Mouse (Mus musculus) layer of hippocampus, adult 8-10 months (tissue): ENCODE results near the gene Flnb. TPM values are rescaled to one million over a fixed set of nuclear protein-coding genes. Genes with fewer than 3 reads are reported as not detected.

Source experiments
- DNase-seq, 2 experiments: peaks; one replicate each; pipeline ENCODE4 v3.0.0; 2022; ENCODE audit warnings: low spot score in 2 of 2
- total RNA-seq, 4 experiments: library from RNA; stranded (reverse); gene quantifications; 2 replicates each; pipeline ENCODE4 v1.2.4; 2022

Flnb gene
- total RNA-seq, 4 experiments from 2014 or later, result 61.3 to 89.9 (median 77.8) TPM

DNA sequence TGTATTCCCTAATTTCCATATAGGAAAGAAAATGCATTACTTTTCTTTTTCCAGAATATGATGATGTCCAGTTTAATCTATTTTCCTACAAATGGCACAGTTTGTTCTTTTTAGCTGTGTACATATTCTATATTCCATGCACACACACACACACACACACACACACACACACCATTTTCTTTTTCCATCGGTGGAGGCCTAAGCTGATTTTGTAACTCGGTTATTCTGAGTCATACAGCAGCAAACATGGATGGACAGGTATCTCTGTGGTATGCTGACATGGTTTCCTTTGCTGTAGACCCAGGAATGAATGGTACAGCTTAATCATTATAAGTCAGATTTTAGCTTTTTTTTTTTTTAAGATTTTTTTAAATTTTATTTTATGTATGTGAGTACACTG lies 44.5 kb downstream of the Flnb start:
- DNase-seq, result no peak

DNA sequence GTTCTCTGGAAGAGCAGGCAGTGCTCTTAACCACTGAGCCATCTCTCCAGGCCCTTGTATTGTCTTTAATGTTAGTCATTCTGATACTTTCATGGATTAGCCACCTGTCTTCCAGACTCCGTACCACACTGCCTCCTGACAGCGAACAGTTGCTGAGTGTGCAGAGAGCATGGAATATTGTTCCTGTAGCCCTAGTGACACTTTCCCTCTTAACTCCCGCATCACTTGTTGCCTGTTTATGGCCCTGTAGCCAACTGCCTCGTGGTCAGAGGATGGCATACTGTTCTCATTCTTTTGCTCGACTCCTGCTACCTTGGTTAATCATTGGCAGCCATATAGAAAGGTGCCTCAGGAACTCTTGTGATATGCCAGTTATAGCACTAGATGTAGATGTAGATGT lies 45.4 kb downstream of the Flnb start:
- no peak for DNase-seq

DNA sequence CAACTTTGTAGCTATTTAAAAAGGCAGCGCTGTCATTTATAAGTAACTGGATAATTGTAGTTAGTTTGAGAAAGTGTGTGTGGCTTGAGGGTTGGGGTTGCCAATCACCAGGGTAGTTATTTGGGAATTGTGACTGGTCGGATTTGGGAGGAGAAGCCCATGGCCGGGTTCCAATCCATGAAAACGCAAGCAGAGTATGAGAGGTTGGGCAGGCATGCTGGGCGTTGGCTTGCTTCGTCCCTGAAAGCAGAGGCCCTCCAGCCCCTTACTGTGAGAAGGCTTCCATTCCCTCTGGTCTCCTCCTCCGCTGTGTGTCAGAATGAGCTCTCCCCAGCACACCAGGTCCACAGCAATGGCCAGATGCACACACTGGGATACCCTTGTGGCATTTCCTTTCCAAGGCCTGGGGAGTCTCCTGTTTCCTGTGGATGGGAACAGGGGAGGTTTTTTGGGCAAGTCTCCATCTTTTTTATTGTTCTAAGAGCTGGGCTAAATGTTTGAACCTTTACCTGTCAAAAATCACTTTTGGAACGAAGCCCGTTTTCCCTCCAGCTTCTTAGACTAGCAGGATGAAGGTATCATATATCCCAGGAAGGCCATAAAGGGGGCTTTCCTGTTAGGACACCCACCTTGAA lies 46.2 kb downstream of the Flnb start:
- DNase-seq, result no peak

- no peak for DNase-seq
Measured at GRCm38 (mm10) chr14:7864506-7864899, 46.7 kb downstream of the Flnb start.

- no peak for DNase-seq
Measured at GRCm38 (mm10) chr14:7867224-7867623, 49.5 kb downstream of the Flnb start.

- DNase-seq, result no peak
Measured at GRCm38 (mm10) chr14:7867841-7868240, 50.1 kb downstream of the Flnb start.

- DNase-seq, result no peak
Measured at GRCm38 (mm10) chr14:7869796-7870195, 52.0 kb downstream of the Flnb start.

GRCm38 (mm10) chr14:7873552-7873951 lies 55.8 kb downstream of the Flnb start:
- no peak for DNase-seq

- DNase-seq, result no peak
Measured at GRCm38 (mm10) chr14:7874495-7874894, 56.7 kb downstream of the Flnb start.

DNA sequence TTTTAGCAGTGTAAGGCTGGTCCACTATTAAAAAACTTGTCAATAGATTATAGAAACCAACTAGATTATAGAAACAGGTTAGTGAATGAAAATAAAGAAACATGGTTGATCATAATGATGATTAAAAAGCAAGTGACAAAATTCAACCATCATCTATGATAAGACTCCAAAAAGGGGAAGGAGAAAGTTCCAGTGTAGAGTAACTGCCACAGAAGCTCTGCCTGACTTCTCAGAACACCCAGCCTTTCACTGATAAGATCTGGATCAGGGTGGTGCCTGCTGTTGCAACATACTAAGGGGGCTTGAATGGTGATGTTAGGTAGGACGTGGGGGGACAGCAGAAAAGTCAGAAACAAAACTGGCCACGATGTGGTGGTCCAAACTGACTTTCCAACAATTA lies 60.2 kb downstream of the Flnb start:
- no peak for DNase-seq

DNA sequence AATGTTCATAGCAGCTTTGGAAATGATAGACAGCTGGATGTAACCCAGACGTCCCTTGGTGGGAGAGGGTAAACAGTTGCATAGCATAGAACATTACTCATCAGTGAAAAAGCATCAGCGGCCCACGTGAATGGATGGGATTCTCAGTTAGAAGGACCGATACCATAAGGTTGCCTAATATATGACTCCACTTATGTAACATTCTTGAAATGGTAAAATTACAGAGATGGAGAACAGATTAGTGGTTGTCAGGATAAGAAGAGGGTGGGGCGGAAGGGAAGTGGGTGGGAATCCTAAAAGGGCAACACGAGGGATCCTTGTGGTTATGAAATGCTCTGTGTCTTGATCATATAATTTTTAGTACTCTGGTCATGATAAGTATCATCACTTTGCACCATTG lies 62.6 kb downstream of the Flnb start:
- DNase-seq, result no peak

GRCm38 (mm10) chr14:7881533-7881932 lies 63.8 kb downstream of the Flnb start:
- DNase-seq, result no peak

DNA sequence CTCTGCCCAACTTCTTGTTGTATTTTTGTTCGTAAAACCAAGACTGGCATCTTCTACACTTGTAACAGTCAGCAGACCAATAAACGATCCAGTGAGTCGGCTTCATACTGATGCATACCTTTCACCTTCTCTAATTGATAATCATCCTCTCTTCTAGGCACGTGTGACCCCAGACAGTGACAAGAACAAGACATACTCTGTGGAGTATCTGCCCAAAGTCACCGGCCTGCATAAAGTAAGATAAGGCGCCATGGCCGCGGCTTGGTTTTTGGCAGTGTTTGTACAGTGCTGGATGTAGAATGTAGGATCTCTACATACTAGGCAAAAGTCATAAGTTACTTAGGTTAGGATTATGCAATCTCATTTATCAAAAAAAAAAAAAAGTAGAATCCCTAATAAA lies 64.3 kb downstream of the Flnb start:
- DNase-seq, result no peak

DNA sequence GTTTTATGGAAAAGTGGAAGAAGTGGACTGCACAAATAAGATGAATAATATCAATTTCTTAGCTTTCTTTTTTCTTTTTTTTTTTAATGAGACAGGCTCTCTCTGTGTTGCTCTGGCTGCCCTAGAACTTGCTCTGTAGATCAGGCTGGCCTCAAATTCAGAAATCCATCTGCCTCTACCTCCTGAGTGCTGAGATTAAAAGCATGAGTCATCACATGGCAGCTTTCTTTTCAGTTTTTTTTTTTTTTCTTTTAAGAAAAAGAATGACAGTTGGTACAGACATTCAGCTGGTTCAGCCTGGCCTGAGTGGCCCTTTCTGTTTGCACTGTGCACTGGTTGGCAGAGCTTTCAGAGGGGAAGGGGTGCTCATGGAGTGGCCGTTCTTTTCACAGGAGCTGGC lies 66.4 kb downstream of the Flnb start:
- no peak for DNase-seq

DNA sequence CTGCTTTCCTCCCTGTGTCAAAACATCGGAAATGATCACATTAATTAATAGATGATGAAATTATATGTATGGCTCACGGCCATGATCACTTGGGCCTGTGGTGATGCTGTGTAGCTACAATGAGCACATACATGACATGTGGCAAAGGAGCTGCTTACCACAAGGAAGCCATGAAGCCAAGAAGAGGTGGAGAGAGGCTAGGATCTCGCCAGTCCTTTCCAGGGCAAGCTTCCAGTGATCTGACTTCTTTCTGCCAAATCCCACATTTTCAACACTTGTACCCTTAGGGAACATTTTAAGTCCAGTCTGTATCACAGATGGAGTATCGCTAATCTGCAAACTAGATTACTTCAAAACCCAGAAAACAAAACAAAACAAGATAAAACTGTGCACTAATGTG lies 67.1 kb downstream of the Flnb start:
- no peak for DNase-seq

- no peak for DNase-seq
Measured at GRCm38 (mm10) chr14:7885540-7885939, 67.8 kb downstream of the Flnb start.

GRCm38 (mm10) chr14:7886008-7886407 lies 68.3 kb downstream of the Flnb start:
- no peak for DNase-seq

DNA sequence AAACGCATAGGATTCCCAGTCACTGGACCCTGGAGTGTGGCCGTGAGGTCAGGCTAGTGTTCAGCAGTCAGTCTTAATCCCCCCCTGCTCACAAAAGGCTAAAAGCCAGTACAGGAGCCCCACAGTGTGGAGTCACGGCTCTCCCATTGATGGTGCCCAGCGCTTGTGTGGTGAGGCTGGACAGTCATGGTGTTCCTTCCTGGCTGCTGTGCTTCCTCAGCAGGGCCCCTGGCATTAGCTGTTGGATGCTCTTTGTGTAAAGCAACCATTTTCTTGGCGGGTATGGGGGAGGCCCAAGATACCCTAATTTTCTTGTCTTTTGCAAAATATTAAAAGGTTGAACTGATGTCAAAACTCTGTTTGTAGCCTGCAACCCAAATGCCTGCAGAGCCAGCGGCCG lies 69.4 kb downstream of the Flnb start:
- no peak for DNase-seq

GRCm38 (mm10) chr14:7888294-7888693 lies 70.5 kb downstream of the Flnb start:
- DNase-seq, result no peak

DNA sequence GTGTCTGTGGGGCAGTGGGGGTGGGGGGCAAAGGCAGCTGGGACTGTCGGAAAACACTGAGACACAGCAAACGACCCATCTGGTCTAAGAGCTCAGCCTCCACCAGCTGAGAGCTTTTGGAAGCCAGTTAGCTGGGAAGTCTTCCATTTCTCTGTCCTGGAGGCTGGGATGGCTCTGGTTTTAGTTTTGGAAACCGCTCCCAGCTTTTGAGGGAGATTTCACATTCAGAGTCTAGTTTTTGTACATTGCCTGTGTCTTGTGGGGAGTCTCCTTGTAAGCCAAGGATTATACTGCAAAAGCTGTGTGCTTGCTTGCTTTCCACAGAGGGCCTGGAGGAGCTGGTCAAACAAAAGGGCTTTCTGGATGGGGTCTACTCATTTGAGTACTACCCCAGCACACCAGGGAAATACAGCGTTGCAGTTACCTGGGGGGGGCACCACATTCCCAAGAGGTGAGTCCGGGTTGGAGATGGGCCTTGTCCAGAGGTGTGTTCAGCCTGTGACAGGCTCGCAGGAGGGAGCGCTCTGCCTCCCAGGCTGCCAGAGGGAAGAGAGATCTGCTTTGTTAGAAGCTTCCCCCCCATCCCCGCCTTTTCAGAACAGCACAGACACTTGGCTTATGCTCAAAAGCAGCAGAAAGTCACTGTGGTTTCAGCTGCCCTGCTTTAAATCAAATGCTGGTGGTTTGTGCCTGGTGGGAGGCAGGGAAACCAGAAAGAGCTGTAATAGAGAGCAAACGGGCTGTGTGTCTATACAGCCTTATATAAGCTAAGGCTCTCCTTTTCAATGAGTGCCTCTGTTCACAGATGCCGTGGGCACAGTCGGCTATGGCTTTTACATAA lies 71.3 kb downstream of the Flnb start:
- peak; percentile 70 to 79 for DNase-seq

- no peak for DNase-seq
Measured at GRCm38 (mm10) chr14:7889834-7890233, 72.1 kb downstream of the Flnb start.

GRCm38 (mm10) chr14:7891401-7891800 lies 73.6 kb downstream of the Flnb start:
- DNase-seq, result no peak

GRCm38 (mm10) chr14:7896126-7896525 lies 78.4 kb downstream of the Flnb start:
- DNase-seq, result no peak
